Mouse (Mus musculus) liver, embryonic 11.5 days (tissue): ENCODE data around the gene Sort1. TPM values are rescaled to one million over a fixed set of nuclear protein-coding genes. Genes with fewer than 3 reads are reported as not detected.
"Not testable (repeated sequence)": the region's sequence is repeated elsewhere in the genome, so short reads cannot be mapped to it uniquely, and the experiment has no call there.

Source experiments
- ATAC-seq: fragments of 200-750 bp; cut with Nextera tagmentation; replicated peaks from 2 replicates; pipeline ENCODE4 v1.8.0; 2017; ENCODE audit warnings: moderate number of reproducible peaks, mild to moderate bottlenecking, moderate TSS enrichment, moderate library complexity; ENCODE audit not compliant: low FRiP score
- DNase-seq: peaks from one replicate; pipeline ENCODE4 v3.0.0-alpha.2; 2017; ENCODE audit warnings: low spot score
- H3K27ac ChIP-seq: fragments of 300-500 bp; sonication (generic); 2 replicates; pipeline ENCODE4 v1.5.1; 2014; ENCODE audit warnings: mild to moderate bottlenecking, low read depth, low read length, control low read depth
- H3K27me3 ChIP-seq: fragments of 300-500 bp; sonication (generic); replicated peaks from 2 replicates; pipeline ENCODE4 v1.6.1; 2014; ENCODE audit warnings: low read length, mixed read lengths; ENCODE audit not compliant: control insufficient read depth, insufficient read depth
- H3K36me3 ChIP-seq: fragments of 300-500 bp; sonication (generic); 2 replicates; pipeline ENCODE4 v1.6.1; 2014; ENCODE audit warnings: mild to moderate bottlenecking, low read length, moderate library complexity, mixed read lengths; ENCODE audit not compliant: control insufficient read depth, insufficient read depth
- H3K4me1 ChIP-seq: fragments of 300-500 bp; sonication (generic); replicated peaks from 2 replicates; pipeline ENCODE4 v1.6.1; 2014; ENCODE audit warnings: low read length, mixed read lengths; ENCODE audit not compliant: control insufficient read depth, insufficient read depth
- H3K4me2 ChIP-seq: fragments of 300-500 bp; sonication (generic); 2 replicates; pipeline ENCODE4 v1.6.1; 2014; ENCODE audit warnings: mild to moderate bottlenecking, control low read depth, moderate library complexity
- H3K4me3 ChIP-seq: fragments of 300-500 bp; sonication (generic); 2 replicates; pipeline ENCODE4 v1.5.1; 2014; ENCODE audit warnings: low read depth, low read length, control low read depth
- H3K9ac ChIP-seq: fragments of 300-500 bp; sonication (generic); 2 replicates; pipeline ENCODE4 v1.6.1; 2014; ENCODE audit warnings: low read depth, low read length, control low read depth
- H3K9me3 ChIP-seq: fragments of 300-500 bp; sonication (generic); 2 replicates; pipeline ENCODE4 v1.6.1; 2016; ENCODE audit warnings: low read length, inconsistent platforms, mixed read lengths; ENCODE audit not compliant: control insufficient read depth
- WGBS: fragments of 180-500 bp; shearing (Covaris S2); extraction: QIAGEN DNeasy Blood & Tissue Kit; methylation state at CpG from one replicate; pipeline ENCODE4 v1.1.7; 2014; 5-methylcytosine and 5-hydroxymethylcytosine counted together
- polyA plus RNA-seq: library from polyadenylated mRNA; unstranded; fragments of >200 nt; fragmentation: Nextera tagmentation; extraction: Ambion mirVana; gene quantifications from 2 replicates; pipeline ENCODE4 v1.2.1, GENCODE M21; 2014

Sort1 gene
- polyA plus RNA-seq = 10.6 and 11.9 TPM in 2 replicates

DNA sequence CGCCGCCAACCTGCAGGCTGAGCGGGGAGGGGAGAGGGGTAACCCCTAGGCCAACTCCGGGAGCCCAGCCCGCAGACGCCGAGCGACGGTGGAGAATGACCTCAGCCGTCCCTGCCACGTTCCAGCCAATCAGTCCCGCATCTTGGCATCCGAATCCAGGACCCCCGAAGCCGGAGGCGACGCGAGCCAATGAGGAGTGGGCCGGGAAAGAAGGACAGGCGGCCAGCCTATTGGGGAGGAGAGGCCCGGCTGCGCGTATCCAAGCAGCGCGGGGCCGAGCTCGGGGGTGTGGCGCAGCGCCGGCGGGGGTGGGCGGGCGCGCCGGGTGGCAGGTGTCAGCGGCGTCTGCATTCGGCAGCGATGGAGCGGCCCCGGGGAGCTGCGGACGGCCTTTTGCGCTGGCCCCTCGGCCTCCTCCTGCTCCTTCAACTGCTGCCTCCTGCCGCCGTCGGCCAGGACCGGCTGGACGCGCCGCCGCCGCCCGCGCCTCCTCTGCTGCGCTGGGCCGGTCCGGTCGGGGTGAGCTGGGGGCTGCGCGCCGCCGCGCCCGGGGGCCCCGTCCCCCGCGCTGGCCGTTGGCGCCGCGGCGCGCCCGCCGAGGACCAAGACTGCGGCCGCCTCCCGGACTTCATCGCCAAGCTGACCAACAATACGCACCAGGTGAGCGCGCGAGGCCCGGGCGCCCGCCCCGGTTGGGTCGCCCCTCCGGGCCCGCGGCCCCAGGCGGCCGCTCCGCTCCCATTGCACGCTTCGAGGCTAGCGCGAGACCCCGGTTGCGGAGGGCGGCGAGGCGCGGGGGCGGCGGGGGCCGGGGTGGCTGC is at the start of gene Sort1:
Gene Sort1, plus strand, starts transcription at position 302 of the 821 bp plus-strand sequence.
- DNase-seq (peak; percentile 88), ATAC-seq (peak; percentile 96)
- Histone ChIP-seq H3K9me3 (no peaks in the 10 kb centered on the region), H3K27ac (peak within 1 kb of the TSS; percentile 45; the same call in 1 of the 2 replicates), H3K4me3 (peak within 1 kb of the TSS; percentile 86), H3K27me3 (no peaks in the 10 kb centered on the region), H3K4me2 (peak within 1 kb of the TSS; percentile 97), H3K4me1 (peaks cover 24% of the 10 kb centered on the region), H3K36me3 (peaks cover 2% of the 10 kb centered on the region; the same call in 1 of the 2 replicates), H3K9ac (peak within 1 kb of the TSS; percentile 74)
- WGBS = under 1% methylated on average over 107 of the region's 109 CpGs

DNA sequence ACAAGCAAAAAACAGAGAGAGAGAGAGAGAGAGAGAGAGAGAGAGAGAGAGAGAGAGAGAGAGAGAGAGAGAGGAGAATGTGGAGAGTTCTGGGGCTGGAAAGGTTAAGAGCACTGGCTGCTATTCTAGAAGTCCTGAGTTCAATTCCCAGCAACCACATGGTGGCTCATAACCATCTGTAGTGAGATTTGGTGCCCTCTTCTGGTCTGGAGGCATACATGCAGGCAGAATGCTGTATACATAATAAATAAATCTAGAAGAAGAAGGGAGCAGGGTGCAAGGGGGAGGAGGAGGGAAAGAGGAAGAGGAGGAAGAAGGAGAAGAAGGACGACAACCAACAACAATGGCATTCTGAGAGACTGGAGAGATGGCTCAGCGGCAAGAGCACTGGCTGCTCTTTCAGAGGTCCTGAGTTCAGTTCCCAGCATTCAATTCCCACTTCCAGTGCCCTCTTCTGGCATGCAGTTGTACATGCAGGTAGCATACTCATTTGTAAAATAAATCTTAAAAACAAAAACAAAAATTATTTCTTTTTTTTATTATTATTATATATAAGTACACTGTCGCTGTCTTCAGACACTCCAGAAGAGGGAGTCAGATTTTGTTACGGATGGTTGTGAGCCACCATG is 46.3 kb upstream of the Sort1 start:
- ATAC-seq, H3K27ac ChIP-seq, H3K27me3 ChIP-seq, H3K9me3 ChIP-seq, H3K4me3 ChIP-seq, H3K9ac ChIP-seq, H3K4me2 ChIP-seq, H3K36me3 ChIP-seq, DNase-seq, H3K4me1 ChIP-seq: not testable (repeated sequence)
- 81% methylated on average over 4 of the region's 4 CpGs for WGBS

DNA sequence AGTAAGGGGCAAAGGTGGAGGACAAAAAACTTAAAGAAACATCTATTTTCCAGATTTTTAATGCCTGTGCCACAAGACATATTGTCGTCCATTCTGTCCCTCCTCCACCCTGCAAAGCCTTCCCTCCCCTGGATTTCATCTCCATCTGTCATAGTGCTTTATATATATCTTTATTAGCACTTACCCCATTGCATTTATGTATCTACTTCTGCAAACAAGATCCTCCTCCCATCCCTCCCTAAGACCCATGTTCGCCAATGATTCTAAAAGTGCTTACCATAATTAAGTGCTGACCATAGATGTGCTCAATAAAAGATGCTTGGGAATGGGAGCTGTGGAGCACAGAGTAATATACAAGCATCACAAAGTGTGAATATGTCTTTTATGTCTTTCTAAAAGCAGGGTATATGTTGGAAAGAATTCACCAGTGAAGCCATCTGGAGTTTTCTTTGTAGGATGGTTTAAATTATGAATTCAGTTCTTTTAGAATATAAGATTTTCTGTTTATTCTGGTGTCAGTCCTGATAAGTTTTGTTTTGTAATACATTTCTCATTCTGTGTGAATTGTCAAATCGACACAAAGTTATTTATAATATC is 42.5 kb upstream of the Sort1 start:
- Histone ChIP-seq H3K4me3 (no peak overlapping the region), H3K36me3 (no peaks in the 10 kb centered on the region), H3K9me3 (no peaks in the 10 kb centered on the region), H3K9ac (no peak overlapping the region), H3K27me3 (no peaks in the 10 kb centered on the region), H3K4me2 (no peak overlapping the region), H3K4me1 (no peaks in the 10 kb centered on the region), H3K27ac (no peak overlapping the region)
- WGBS = 78% methylated on average over 3 of the region's 3 CpGs
- DNase-seq = no peak
- ATAC-seq = no peak

DNA sequence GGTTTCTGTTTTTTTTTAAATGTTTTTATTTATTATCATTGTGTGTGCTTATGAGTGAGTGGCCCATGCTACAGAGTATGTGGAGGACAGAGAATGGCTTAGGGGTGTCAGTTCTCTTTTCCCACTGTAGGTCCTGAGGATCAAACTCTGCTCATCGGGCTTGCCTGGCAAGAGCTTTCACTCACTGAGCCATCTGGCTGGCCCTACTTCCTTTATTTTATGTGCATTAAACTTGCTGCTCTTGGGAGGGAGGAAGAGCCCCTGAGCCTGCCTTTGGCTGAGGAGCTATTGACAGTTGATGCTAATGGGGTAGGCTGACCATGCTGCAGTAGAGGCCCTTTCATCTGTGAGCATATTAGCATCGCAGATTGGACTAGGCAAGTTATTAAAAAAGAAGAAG is 37.0 kb upstream of the Sort1 start:
- 71% methylated on average over 2 of the region's 2 CpGs for WGBS
- H3K27ac ChIP-seq = no peak overlapping the region
- H3K4me3 ChIP-seq = no peak overlapping the region
- no peaks in the 10 kb centered on the region for H3K4me1 ChIP-seq
- no peaks in the 10 kb centered on the region for H3K36me3 ChIP-seq
- H3K4me2 ChIP-seq = no peak overlapping the region
- no peaks in the 10 kb centered on the region for H3K27me3 ChIP-seq
- H3K9me3 ChIP-seq = no peaks in the 10 kb centered on the region
- H3K9ac ChIP-seq = no peak overlapping the region
- no peak for DNase-seq
- no peak for ATAC-seq

DNA sequence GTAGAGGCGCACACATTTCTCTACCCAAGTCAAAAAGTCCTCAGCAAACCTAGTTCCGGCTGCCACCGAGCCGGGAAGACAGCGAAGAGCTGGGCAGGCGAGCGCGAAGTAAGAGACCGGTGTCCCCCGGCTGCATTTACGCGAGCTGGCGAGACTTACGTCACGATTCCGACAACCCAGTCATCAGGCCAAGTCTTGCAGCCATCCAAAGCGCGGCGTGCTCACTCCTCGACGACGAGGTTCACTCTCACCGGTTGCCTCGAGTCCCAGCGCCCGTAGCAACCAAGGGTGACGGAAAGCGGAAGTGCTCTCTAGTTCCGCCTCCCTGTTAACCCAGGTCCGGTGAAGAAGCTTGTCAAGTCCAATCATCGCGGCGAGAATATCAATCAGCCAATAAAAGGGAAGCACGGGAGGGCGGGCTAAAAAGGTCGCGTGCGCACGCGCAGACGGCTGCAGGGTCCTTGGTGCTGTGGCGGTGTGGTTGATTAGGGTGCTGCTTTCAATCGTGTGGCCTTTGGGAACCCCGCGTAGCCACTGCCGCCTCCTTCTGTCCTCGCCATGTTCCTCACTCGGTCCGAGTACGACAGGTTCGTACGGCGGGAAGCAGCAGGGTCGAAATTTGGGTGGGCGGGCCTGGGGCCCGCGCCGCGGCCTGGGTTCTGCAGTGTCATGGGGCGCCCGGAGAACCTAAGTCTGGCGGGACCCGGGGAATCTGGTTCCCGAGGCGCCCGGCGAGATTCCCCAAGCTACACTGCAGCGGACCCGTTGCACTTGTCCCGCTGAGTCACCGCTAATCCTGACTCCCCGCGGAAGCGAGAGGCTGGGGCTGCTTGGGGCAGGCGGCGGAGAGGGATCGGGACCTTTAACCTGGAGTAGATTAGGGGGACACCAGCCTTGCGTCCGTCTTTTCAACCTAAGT is 26.9 kb upstream of the Sort1 start, which contains the start of gene Psma5:
Gene Psma5, plus strand, starts transcription at position 208 of the 919 bp plus-strand sequence.
- WGBS = under 1% methylated on average over 78 of the region's 79 CpGs
- peak; percentile 98 for ATAC-seq
- H3K27me3 ChIP-seq = no peaks in the 10 kb centered on the region
- peaks cover 2% of the 10 kb centered on the region; the same call in 1 of the 2 replicates for H3K36me3 ChIP-seq
- peak within 1 kb of the TSS; percentile 82 for H3K4me2 ChIP-seq
- peak within 1 kb of the TSS; percentile 85 for H3K9ac ChIP-seq
- peaks cover 12% of the 10 kb centered on the region for H3K4me1 ChIP-seq
- H3K4me3 ChIP-seq = peak within 1 kb of the TSS; percentile 97
- peak within 1 kb of the TSS; percentile 85 for H3K27ac ChIP-seq
- no peaks in the 10 kb centered on the region for H3K9me3 ChIP-seq
- peak; percentile 89 for DNase-seq

DNA sequence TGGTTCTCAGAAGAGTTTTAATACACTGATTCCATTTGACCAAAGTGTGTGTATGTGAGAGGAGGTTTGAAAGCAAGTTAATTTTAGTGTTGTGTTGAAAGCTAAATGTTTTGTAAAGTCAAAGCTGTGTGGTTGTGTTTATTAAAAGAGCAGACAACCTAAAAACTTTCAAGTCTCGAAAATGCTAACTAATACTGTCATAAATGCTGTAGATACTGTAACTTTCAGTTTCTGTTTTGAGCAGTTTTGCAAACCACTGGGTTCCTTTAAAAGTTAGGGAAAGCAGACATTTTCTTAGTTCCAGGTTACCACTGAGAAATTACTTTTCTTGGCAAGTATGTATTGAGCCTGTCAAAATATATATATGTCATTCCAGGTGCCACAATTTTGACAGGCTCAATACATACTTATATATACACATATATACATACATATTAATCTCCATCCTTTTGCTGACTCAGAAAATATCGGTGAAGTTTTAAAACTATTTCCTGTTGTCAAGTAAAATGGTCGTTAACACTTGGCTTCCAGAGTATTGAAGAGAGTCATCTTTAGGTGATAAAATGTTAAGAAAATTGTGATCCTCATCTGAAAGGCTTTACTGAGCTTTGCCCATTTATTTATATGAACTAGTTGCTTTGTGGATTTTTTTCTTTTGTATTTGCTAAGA is 25.9 kb upstream of the Sort1 start:
- H3K27ac ChIP-seq = no peak overlapping the region
- peak overlapping the region; percentile 85 for H3K9ac ChIP-seq
- H3K4me2 ChIP-seq = peak overlapping the region; percentile 82
- H3K9me3 ChIP-seq = no peaks in the 10 kb centered on the region
- peak overlapping the region; percentile 97 for H3K4me3 ChIP-seq
- DNase-seq (no peak), ATAC-seq (no peak)
- peaks cover 12% of the 10 kb centered on the region for H3K4me1 ChIP-seq
- peaks cover 6% of the 10 kb centered on the region for H3K36me3 ChIP-seq
- H3K27me3 ChIP-seq = no peaks in the 10 kb centered on the region
- 47% methylated on average over 3 of the region's 3 CpGs for WGBS

DNA sequence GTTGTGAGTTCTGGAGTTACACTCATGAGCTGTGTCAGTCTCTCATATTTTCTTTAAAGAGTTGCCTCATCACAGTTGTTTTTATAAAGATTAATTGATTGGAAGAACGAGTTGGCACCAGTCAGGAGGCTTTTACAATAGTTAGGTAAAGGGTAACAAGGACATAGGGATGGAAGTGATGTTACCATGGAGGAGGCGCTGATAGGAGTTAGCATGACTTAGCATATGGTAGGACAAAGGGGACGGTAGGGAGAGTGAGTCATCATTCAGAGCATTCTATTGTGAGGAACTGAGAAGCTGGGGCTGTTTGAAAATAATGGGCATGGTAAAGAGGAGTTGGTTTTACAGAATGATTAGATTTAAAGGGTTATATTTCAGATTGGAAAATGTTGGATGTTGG is 24.6 kb upstream of the Sort1 start:
- H3K9ac ChIP-seq = no peak overlapping the region
- no peaks in the 10 kb centered on the region for H3K27me3 ChIP-seq
- ATAC-seq = no peak

More for the DNA sequence above, 24.6 kb upstream of the Sort1 start:
- WGBS = 47% methylated on average over 3 of the region's 3 CpGs
- Histone ChIP-seq H3K4me2 (peak overlapping the region; percentile 82), H3K4me1 (peaks cover 12% of the 10 kb centered on the region), H3K9me3 (no peaks in the 10 kb centered on the region), H3K27ac (no peak overlapping the region), H3K4me3 (peak overlapping the region; percentile 29; the same call in 1 of the 2 replicates), H3K36me3 (peaks cover 8% of the 10 kb centered on the region)
- DNase-seq = no peak
